Mouse (Mus musculus): ENCODE measurements at regions not wholly inside any gene's neighbourhood (a gene's known extent, or its start where the extent isn't known, plus 50 kb on each side); places are given as distances from the start of the nearest gene placed in this dataset.
"Not testable (repeated sequence)": the region's sequence is repeated elsewhere in the genome, so short reads cannot be mapped to it uniquely, and the experiment has no call there.

GRCm38 (mm10) chr4:145455573-145455972, 55.0 kb upstream of the Zfp990 start:
- not testable (repeated sequence) for ATAC-seq (replicated peaks; ENCODE audit: poor library complexity)

GRCm38 (mm10) chr4:145448586-145448985, 62.0 kb upstream of the Zfp990 start:
- no peak for ATAC-seq (replicated peaks; ENCODE audit: poor library complexity)

- not testable (repeated sequence) for ATAC-seq (replicated peaks; ENCODE audit: poor library complexity)
Observed at GRCm38 (mm10) chr4:145436718-145437117, 73.8 kb upstream of the Zfp990 start.

- no peak for ATAC-seq (replicated peaks; ENCODE audit: poor library complexity)
Observed at GRCm38 (mm10) chr4:145434519-145434918, 76.0 kb upstream of the Zfp990 start.

GRCm38 (mm10) chr4:145434071-145434470, 76.5 kb upstream of the Zfp990 start:
- no peak for ATAC-seq (replicated peaks; ENCODE audit: poor library complexity)

GRCm38 (mm10) chr4:145433235-145433634, 77.3 kb upstream of the Zfp990 start:
- not testable (repeated sequence) for ATAC-seq (replicated peaks; ENCODE audit: poor library complexity)

- peak; percentile 48; the same call in 1 of the 2 replicates for ATAC-seq (replicated peaks; ENCODE audit: poor library complexity)
Observed at GRCm38 (mm10) chr4:145431910-145432765, 78.4 kb upstream of the Zfp990 start.

- ATAC-seq (replicated peaks; ENCODE audit: poor library complexity), result not testable (repeated sequence)
Observed at GRCm38 (mm10) chr4:145417837-145418236, 92.7 kb upstream of the Zfp990 start.

GRCm38 (mm10) chr4:145411141-145411540, 96.2 kb upstream of the Tnfrsf8 start:
- no peak for ATAC-seq (replicated peaks; ENCODE audit: poor library complexity)

- ATAC-seq (replicated peaks; ENCODE audit: poor library complexity), result no peak
Observed at GRCm38 (mm10) chr4:145409796-145410475, 95.0 kb upstream of the Tnfrsf8 start.

GRCm38 (mm10) chr4:145406050-145406449, 91.1 kb upstream of the Tnfrsf8 start:
- ATAC-seq (replicated peaks; ENCODE audit: poor library complexity), result not testable (repeated sequence)

- ATAC-seq (replicated peaks; ENCODE audit: poor library complexity), result not testable (repeated sequence)
Observed at GRCm38 (mm10) chr4:145404230-145404629, 89.3 kb upstream of the Tnfrsf8 start.

- ATAC-seq (replicated peaks; ENCODE audit: poor library complexity), result not testable (repeated sequence)
Observed at GRCm38 (mm10) chr4:145378876-145379275, 63.9 kb upstream of the Tnfrsf8 start.

- not testable (repeated sequence) for ATAC-seq (replicated peaks; ENCODE audit: poor library complexity)
Observed at GRCm38 (mm10) chr4:145377306-145378067, 62.5 kb upstream of the Tnfrsf8 start.

GRCm38 (mm10) chr4:145369753-145370152, 54.8 kb upstream of the Tnfrsf8 start:
- ATAC-seq (replicated peaks; ENCODE audit: poor library complexity), result no peak

GRCm38 (mm10) chr4:145367274-145367822, 52.4 kb upstream of the Tnfrsf8 start:
- no peak for ATAC-seq (replicated peaks; ENCODE audit: poor library complexity)

- no peak for ATAC-seq (replicated peaks; ENCODE audit: poor library complexity)
Observed at GRCm38 (mm10) chr4:145366301-145366700, 51.3 kb upstream of the Tnfrsf8 start.

GRCm38 (mm10) chr4:145365793-145366192, 50.8 kb upstream of the Tnfrsf8 start:
- ATAC-seq (replicated peaks; ENCODE audit: poor library complexity), result not testable (repeated sequence)
